Mouse (Mus musculus) forebrain, embryonic 11.5 days (tissue): Measurements from ENCODE around the gene Dnajb1. TPM values are rescaled to one million over a fixed set of nuclear protein-coding genes. Genes with fewer than 3 reads are reported as not detected.
A peak's percentile ranks its signal among the peaks of the same experiment; 100 is the strongest.
"Not testable (repeated sequence)": the region's sequence is repeated elsewhere in the genome, so short reads cannot be mapped to it uniquely, and the experiment has no call there.

Source experiments
- ATAC-seq: fragments of 200-750 bp; cut with Nextera tagmentation; replicated peaks from 2 replicates; pipeline ENCODE4 v1.8.0; 2017; ENCODE audit warnings: moderate TSS enrichment; ENCODE audit not compliant: low FRiP score
- DNase-seq: peaks from one replicate; pipeline ENCODE4 v3.0.0-alpha.2; 2017; ENCODE audit warnings: low spot score
- H3K27ac ChIP-seq: fragments of 300-500 bp; sonication (generic); 2 replicates; pipeline ENCODE4 v1.5.1; 2014; ENCODE audit warnings: low read depth, low read length
- H3K27me3 ChIP-seq: fragments of 300-500 bp; sonication (generic); 2 replicates; pipeline ENCODE4 v1.6.1; 2014; ENCODE audit warnings: mild to moderate bottlenecking, low read length, mixed read lengths; ENCODE audit not compliant: control insufficient read depth, insufficient read depth
- H3K36me3 ChIP-seq: fragments of 300-500 bp; sonication (generic); 2 replicates; pipeline ENCODE4 v1.6.1; 2014; ENCODE audit warnings: mild to moderate bottlenecking, low read length, moderate library complexity, mixed read lengths; ENCODE audit not compliant: control insufficient read depth, insufficient read depth
- H3K4me1 ChIP-seq: fragments of 300-500 bp; sonication (generic); replicated peaks from 2 replicates; pipeline ENCODE4 v1.6.1; 2014; ENCODE audit warnings: low read length, mixed read lengths; ENCODE audit not compliant: control insufficient read depth, insufficient read depth
- H3K4me2 ChIP-seq: fragments of 300-500 bp; sonication (generic); 2 replicates; pipeline ENCODE4 v1.6.1; 2014; ENCODE audit warnings: low read depth, mild to moderate bottlenecking, low read length, moderate library complexity, mixed read lengths; ENCODE audit not compliant: severe bottlenecking
- H3K4me3 ChIP-seq: fragments of 300-500 bp; sonication (generic); 2 replicates; pipeline ENCODE4 v1.5.1; 2014; ENCODE audit warnings: low read depth, low read length
- H3K9ac ChIP-seq: fragments of 300-500 bp; sonication (generic); 2 replicates; pipeline ENCODE4 v1.6.1; 2014; ENCODE audit warnings: low read length
- H3K9me3 ChIP-seq: fragments of 300-500 bp; sonication (generic); 2 replicates; pipeline ENCODE4 v1.6.1; 2016; ENCODE audit warnings: low read length, mixed read lengths; ENCODE audit not compliant: control insufficient read depth
- WGBS: fragments of 180-500 bp; shearing (Covaris S2); extraction: QIAGEN DNeasy Blood & Tissue Kit; methylation state at CpG from one replicate; pipeline ENCODE4 v1.1.7; 2014; 5-methylcytosine and 5-hydroxymethylcytosine counted together
- polyA plus RNA-seq: library from polyadenylated mRNA; unstranded; fragments of >200 nt; fragmentation: Nextera tagmentation; extraction: Ambion mirVana; gene quantifications from 2 replicates; pipeline ENCODE4 v1.2.1, GENCODE M21; 2014

Dnajb1 gene
- polyA plus RNA-seq, 1 experiment from 2014 or later = 73.8 TPM

DNA sequence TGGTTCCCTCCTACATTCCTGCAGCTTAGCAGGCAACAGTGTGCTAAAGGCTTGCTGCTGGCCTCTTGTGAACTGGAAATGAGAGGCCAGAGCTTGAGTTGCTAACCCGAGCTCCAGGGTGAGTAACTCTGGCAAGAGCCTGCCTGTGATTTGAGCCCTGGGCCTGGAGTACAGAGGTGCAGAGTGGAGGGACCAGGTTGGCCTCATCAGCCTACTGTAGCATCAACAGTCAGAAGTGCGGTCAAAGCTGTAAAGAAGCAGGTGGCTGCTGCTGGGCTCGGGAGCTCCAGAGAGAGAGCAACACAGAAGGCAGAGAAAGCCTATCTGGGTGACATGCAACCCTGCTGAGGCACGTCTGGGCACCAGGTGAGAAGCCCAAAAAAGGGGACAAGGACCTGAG lies 38.8 kb upstream of the Dnajb1 start:
- Histone ChIP-seq H3K27me3 (no peaks in the 10 kb centered on the region), H3K4me1 (0 out of 2 replicates have a peak, but pooled peaks cover 4% of the 10 kb centered on the region), H3K4me2 (no peak overlapping the region), H3K36me3 (peaks cover 10% of the 10 kb centered on the region; the same call in 1 of the 2 replicates), H3K9ac (no peak overlapping the region), H3K27ac (no peak overlapping the region), H3K4me3 (no peak overlapping the region), H3K9me3 (no peaks in the 10 kb centered on the region)
- WGBS = 81% methylated on average over 4 of the region's 4 CpGs
- no peak for ATAC-seq
- no peak for DNase-seq

DNA sequence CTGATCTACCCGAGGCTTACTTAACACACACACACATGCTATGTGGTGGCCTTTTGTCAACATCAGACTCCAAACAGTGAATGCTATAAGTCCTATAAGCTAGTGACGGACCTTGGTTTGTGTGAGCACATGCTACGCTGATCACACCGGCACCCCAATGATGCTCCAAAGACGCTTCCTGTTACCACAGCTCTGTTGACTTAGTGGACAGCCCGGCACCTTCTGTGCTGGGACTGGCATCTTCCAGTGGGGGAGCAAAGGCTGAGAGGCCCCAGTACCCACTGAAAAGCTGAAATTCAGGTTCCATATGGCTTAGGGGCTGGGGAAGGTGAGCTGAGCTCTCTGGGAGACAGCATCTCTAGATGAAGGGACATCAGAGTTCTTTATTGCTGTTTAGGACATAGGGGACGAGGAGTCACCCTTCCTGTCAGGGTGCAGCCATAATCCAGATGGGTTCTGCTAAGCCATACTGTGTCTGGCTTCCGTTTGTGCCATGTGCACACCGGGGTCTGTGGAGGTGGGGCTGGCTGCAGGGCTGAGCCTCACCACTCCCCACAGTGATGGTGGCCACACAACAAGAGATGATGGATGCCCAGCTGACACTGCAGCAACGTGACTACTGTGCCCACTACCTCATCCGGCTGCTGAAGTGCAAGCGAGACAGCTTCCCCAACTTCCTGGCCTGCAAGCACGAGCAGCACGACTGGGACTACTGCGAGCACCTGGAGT lies 37.6 kb upstream of the Dnajb1 start:
- DNase-seq (no peak), ATAC-seq (no peak)
- no peaks in the 10 kb centered on the region for H3K27me3 ChIP-seq
- peaks cover 10% of the 10 kb centered on the region; the same call in 1 of the 2 replicates for H3K36me3 ChIP-seq
- no peak overlapping the region for H3K4me3 ChIP-seq
- H3K9ac ChIP-seq = no peak overlapping the region
- H3K27ac ChIP-seq = no peak overlapping the region
- 0 out of 2 replicates have a peak, but pooled peaks cover 4% of the 10 kb centered on the region for H3K4me1 ChIP-seq
- no peaks in the 10 kb centered on the region for H3K9me3 ChIP-seq
- 91% methylated on average over 15 of the region's 15 CpGs for WGBS
- H3K4me2 ChIP-seq = no peak overlapping the region

DNA sequence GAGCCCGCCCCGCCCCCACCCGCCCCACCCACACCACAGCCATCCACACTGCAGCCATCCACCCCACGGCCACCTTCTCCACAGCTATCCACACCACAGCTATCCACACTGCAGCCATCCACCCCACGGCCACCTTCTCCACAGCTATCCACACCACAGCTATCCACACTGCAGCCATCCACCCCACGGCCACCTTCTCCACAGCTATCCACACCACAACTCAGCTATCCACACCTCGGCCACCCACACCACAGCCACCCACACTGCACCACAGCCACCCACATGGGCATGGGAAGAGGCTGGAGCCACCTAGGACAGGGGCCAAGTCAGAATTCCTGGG lies 37.0 kb upstream of the Dnajb1 start:
- H3K27ac ChIP-seq, H3K27me3 ChIP-seq, H3K4me2 ChIP-seq, DNase-seq, H3K4me1 ChIP-seq, H3K9ac ChIP-seq, H3K4me3 ChIP-seq, H3K9me3 ChIP-seq, ATAC-seq: not testable (repeated sequence)
- H3K36me3 ChIP-seq = peaks cover 10% of the 10 kb centered on the region; the same call in 1 of the 2 replicates
- WGBS = 100% methylated on average over 6 of the region's 7 CpGs

DNA sequence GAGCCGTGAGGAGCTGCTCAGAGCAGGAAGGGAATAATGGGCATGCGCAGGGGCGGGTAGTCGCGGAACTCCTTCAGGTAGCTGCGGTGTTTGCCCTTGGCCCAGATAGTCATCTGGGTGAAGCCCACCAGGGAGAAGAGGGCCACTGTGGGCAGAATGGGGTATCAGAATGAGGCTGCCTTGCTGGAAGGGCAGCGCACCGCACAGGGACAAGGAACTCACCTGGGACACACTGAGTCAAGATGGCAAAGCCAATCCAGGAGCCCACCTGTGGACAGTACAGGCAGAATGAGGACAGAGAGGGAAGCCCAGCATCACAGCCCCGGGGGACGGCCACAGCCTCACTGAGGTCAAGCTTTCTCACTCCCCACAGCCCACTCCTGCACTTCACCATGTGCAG lies 36.2 kb upstream of the Dnajb1 start:
- H3K4me2 ChIP-seq = no peak overlapping the region
- DNase-seq (peak; percentile 47), ATAC-seq (no peak)
- 0 out of 2 replicates have a peak, but pooled peaks cover 4% of the 10 kb centered on the region for H3K4me1 ChIP-seq
- no peak overlapping the region for H3K27ac ChIP-seq
- no peak overlapping the region for H3K9ac ChIP-seq
- WGBS = 95% methylated on average over 10 of the region's 10 CpGs
- peaks cover 10% of the 10 kb centered on the region; the same call in 1 of the 2 replicates for H3K36me3 ChIP-seq
- H3K4me3 ChIP-seq = no peak overlapping the region
- H3K27me3 ChIP-seq = no peaks in the 10 kb centered on the region
- H3K9me3 ChIP-seq = no peaks in the 10 kb centered on the region

DNA sequence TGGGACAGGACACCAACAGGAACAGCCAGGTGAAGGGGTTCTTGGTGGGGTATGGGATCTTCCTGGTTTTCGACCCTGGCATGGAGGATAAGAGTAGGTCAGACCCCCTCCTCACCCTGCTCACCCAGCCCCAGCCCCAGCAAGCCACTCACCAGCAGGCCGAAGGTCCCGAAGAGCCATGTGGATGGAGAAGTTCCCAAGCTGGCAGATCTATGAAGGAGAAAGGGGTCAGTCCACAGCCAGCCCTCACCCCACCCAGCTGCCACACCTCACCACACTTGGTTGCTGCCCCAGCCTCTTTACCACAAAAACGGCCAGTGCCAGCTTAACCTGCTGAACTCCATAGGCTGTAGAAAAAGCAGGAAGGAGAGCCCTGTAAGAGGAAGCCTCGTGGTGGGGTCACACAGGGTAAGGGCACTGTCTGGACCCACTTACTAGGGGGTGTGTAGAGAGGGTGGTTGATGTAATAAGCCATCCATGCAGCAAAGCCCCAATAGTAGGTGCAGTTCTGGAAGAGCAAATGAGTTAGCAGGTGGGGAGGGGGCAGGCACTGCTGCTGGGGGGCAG lies 35.7 kb upstream of the Dnajb1 start:
- WGBS = 93% methylated on average over 5 of the region's 5 CpGs
- ATAC-seq (no peak), DNase-seq (peak; percentile 48)
- Histone ChIP-seq H3K4me1 (0 out of 2 replicates have a peak, but pooled peaks cover 4% of the 10 kb centered on the region), H3K4me2 (no peak overlapping the region), H3K27ac (no peak overlapping the region), H3K27me3 (no peaks in the 10 kb centered on the region), H3K9ac (no peak overlapping the region), H3K9me3 (no peaks in the 10 kb centered on the region), H3K36me3 (peaks cover 10% of the 10 kb centered on the region; the same call in 1 of the 2 replicates), H3K4me3 (no peak overlapping the region)

DNA sequence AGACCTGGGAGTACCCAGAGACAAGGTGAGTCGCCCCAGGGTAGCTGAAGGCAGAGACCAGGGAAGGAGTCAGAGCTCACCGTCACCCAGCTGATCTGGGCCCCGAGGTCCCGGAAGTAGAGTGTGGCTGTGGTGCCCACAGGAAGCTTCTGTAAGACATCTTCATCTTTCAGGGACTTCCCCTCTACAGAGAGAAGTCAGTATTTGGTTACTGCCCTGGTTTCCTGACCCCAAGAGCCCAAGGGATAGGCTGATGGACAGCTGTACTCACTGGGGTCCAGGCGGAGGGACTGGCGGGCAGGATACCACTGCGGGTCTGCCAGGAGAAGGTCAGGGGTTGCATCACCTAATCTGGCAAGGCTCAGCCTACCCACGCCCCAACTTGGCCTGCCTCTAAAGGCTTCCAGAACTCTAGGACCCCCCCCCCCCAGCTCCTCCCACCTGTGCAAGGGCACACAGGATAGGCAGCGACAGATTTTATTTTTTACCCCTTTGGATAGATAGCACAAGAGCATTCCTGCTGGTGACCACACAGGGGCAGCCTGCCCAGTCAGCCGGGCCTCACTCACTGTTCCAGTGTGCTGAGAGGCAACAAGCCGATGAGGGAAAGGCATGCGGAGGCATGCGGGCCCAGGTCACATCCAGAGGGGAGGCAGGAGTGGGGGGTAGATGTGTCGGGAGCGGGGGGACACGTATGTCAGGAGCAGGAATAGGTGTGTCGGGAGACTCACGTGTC lies 34.7 kb upstream of the Dnajb1 start:
- 91% methylated on average over 18 of the region's 18 CpGs for WGBS
- H3K4me1 ChIP-seq = 0 out of 2 replicates have a peak, but pooled peaks cover 3% of the 10 kb centered on the region
- no peaks in the 10 kb centered on the region for H3K27me3 ChIP-seq
- no peak overlapping the region for H3K4me2 ChIP-seq
- H3K4me3 ChIP-seq = no peak overlapping the region
- ATAC-seq (no peak), DNase-seq (peak; percentile 49)
- H3K9me3 ChIP-seq = no peaks in the 10 kb centered on the region
- no peak overlapping the region for H3K9ac ChIP-seq
- H3K27ac ChIP-seq = no peak overlapping the region
- peaks cover 10% of the 10 kb centered on the region; the same call in 1 of the 2 replicates for H3K36me3 ChIP-seq

DNA sequence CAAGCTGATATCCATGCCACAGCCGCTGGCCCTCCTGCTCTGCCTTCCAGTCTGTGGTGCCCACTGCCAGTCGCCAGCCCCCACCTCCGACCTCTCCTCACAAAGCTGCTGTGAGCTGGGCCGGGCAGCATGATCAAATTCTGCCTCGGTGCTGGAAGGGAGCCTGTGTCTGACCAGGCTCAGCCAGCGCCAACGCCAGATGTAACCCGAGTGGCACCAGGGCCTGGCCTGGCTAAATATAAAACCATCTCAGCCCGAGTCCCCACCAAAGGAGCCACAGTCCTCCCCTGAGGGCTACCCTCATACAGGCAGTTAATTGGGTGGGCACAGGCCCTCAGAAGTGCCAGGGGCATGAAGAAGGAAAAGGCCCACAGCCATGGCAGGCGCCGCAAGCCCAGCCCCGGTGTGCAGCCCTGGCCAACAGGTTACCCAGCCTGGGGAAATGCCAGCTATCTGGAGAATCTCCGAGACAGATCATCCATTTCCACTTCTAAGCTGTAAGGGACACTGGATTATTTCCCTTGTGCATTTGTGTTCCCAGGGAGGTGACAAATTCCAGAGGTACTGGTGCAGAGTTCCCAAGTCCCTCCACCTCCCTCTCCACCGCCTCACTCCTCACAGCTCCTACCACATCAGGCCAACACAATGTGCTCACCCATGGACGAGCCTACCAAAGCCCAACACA lies 33.2 kb upstream of the Dnajb1 start:
- no peak overlapping the region for H3K9ac ChIP-seq
- H3K27me3 ChIP-seq = no peaks in the 10 kb centered on the region
- no peak overlapping the region for H3K27ac ChIP-seq
- no peak overlapping the region for H3K4me2 ChIP-seq
- no peaks in the 10 kb centered on the region for H3K9me3 ChIP-seq
- ATAC-seq (no peak), DNase-seq (peak; percentile 49)
- 0 out of 2 replicates have a peak, but pooled peaks cover 4% of the 10 kb centered on the region for H3K4me1 ChIP-seq
- WGBS = 87% methylated on average over 15 of the region's 15 CpGs
- peaks cover 10% of the 10 kb centered on the region; the same call in 1 of the 2 replicates for H3K36me3 ChIP-seq
- no peak overlapping the region for H3K4me3 ChIP-seq
